Mouse (Mus musculus) small intestine, adult 2 months (tissue): ENCODE data around the gene Creg1. TPM values are rescaled to one million over a fixed set of nuclear protein-coding genes. Genes with fewer than 3 reads are reported as not detected.

Experiments used
- H3K27ac ChIP-seq: fragments of 200-500 bp; 2 replicates; pipeline ENCODE4 v1.5.1; 2012; ENCODE audit warnings: low read depth, low read length, control low read depth, inconsistent platforms; ENCODE audit not compliant: insufficient read depth
- H3K27me3 ChIP-seq: fragments of 200-500 bp; 2 replicates; pipeline ENCODE4 v1.6.1; 2012; ENCODE audit warnings: mild to moderate bottlenecking, moderate library complexity, low read length, inconsistent platforms; ENCODE audit not compliant: control insufficient read depth, insufficient read depth
- H3K36me3 ChIP-seq: fragments of 200-500 bp; 2 replicates; pipeline ENCODE4 v1.6.1; 2012; ENCODE audit warnings: mild to moderate bottlenecking, low read length, control low read depth, inconsistent platforms; ENCODE audit not compliant: control insufficient read depth, insufficient read depth
- H3K4me1 ChIP-seq: fragments of 200-500 bp; 2 replicates; pipeline ENCODE4 v1.6.1; 2012; ENCODE audit warnings: low read length, inconsistent platforms, mixed read lengths; ENCODE audit not compliant: control insufficient read depth, insufficient read depth, insufficient read length
- H3K4me3 ChIP-seq: fragments of 200-500 bp; 2 replicates; pipeline ENCODE4 v1.5.1; 2012; ENCODE audit warnings: low read depth, mild to moderate bottlenecking, control low read depth, inconsistent platforms, low read length, moderate library complexity
- CTCF ChIP-seq: fragments of 200-500 bp; IDR thresholded peaks from 2 replicates; pipeline ENCODE4 v1.5.1; 2012; ENCODE audit warnings: low read depth, mild to moderate bottlenecking, control low read depth, inconsistent platforms, low read length, moderate library complexity, mixed read lengths; ENCODE audit not compliant: insufficient replicate concordance, insufficient read length; ENCODE audit errors: extremely low read depth
- POLR2A ChIP-seq: fragments of 200-500 bp; IDR thresholded peaks from 2 replicates; pipeline ENCODE4 v1.6.1; 2012; ENCODE audit warnings: low read depth, mild to moderate bottlenecking, control low read depth, inconsistent platforms, low read length, moderate library complexity
- WGBS: fragments of 180-500 bp; shearing (Covaris S2); methylation state at CpG from one replicate; pipeline ENCODE4 v1.1.7; 2018; 5-methylcytosine and 5-hydroxymethylcytosine counted together
- polyA plus RNA-seq: library from polyadenylated mRNA; depleted of rRNA; stranded (reverse); fragments of >200 nt; gene quantifications from 2 replicates; pipeline ENCODE4 v1.2.3, GENCODE M21; 2012; rRNA removed

Gene Creg1
- 29.4 and 48.2 TPM in 2 replicates for polyA plus RNA-seq

DNA sequence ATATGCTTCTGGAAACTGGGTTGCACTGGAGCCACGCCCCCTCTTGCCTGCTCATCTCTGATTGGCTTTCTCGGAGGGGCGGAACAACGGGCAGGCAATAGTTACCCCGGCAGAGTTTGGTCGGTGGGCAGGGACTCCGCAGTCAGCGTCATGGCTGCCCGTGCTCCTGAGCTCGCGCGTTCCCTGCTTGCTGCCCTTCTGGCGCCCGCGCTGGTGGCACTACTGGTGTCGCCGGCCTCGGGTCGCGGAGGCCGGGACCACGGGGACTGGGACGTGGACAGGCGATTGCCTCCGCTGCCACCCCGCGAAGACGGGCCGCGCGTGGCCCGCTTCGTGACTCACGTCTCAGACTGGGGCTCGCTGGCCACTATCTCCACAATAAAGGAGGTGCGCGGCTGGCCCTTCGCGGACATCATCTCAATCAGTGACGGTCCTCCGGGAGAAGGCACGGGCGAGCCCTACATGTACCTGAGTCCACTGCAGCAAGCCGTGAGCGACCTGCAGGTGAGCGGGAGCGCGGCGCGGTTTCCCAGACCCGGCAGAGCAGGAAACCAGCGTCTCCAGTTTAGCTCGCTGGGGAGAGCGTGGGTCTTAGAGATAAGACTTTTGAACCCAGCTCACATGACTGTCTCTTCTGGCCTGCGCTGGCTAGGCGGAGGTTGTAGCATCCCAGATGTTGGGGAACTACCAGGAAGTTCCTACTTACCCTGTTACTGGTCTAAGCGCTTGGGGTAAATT, at the start of gene Creg1:
Gene Creg1, plus strand, starts transcription at position 112 of the 738 bp plus-strand sequence.
- Histone ChIP-seq H3K4me3 (peak within 1 kb of the TSS; percentile 93), H3K36me3 (no peaks in the 10 kb centered on the region), H3K4me1 (peaks cover 7% of the 10 kb centered on the region), H3K27ac (peak within 1 kb of the TSS; percentile 63), H3K27me3 (no peaks in the 10 kb centered on the region)
- no peak for TF ChIP-seq CTCF
- peak; percentile 93 for TF ChIP-seq POLR2A
- under 1% methylated on average over 57 of the region's 57 CpGs for WGBS

DNA sequence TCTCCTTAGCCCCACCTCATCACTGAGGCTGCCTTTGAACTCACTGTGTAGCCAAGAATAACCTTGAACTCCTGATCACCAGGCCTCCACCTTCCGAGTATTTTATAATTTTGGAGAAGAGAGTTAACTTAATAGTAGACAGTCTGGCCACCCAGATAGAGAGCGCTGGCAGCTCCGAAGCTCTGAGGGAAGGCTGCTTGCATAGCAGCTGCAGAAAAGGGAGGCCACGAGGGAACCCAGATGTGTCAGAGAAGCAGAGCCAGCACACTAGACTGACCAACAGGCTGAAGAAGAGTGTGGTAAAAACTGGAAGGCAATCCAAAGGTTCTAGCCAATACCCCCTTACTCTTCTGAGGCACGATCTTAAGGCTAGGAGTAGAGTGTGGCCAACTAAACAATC, 49.7 kb upstream of the Creg1 start:
- WGBS, result 68% methylated on average over 5 of the region's 5 CpGs
- Histone ChIP-seq H3K27me3 (no peaks in the 10 kb centered on the region), H3K4me1 (peaks cover 2% of the 10 kb centered on the region; the same call in 1 of the 2 replicates), H3K4me3 (no peak overlapping the region), H3K36me3 (no peaks in the 10 kb centered on the region), H3K27ac (no peak overlapping the region)
- TF ChIP-seq POLR2A (no peak), CTCF (no peak)

DNA sequence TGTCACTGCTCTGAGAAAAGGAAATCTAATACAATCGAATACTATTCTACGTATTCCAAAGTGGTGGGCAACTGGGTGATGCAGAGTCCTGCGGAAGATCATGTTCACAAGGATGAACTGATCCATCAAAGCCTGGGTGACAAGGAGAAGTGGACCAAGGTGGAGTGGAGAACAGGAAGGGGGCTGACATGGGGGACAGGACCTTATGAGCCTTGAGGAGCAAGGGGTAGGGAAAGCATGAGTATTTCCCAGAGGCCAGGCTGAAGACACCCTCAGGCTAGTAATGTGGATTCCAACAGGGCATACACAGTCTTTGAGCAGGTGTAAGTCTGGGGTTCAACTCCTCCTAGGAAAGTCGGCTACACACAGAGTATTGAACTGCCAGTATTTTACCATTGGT, 47.1 kb upstream of the Creg1 start:
- no peak overlapping the region for H3K27ac ChIP-seq
- 85% methylated on average over 4 of the region's 4 CpGs for WGBS

DNA sequence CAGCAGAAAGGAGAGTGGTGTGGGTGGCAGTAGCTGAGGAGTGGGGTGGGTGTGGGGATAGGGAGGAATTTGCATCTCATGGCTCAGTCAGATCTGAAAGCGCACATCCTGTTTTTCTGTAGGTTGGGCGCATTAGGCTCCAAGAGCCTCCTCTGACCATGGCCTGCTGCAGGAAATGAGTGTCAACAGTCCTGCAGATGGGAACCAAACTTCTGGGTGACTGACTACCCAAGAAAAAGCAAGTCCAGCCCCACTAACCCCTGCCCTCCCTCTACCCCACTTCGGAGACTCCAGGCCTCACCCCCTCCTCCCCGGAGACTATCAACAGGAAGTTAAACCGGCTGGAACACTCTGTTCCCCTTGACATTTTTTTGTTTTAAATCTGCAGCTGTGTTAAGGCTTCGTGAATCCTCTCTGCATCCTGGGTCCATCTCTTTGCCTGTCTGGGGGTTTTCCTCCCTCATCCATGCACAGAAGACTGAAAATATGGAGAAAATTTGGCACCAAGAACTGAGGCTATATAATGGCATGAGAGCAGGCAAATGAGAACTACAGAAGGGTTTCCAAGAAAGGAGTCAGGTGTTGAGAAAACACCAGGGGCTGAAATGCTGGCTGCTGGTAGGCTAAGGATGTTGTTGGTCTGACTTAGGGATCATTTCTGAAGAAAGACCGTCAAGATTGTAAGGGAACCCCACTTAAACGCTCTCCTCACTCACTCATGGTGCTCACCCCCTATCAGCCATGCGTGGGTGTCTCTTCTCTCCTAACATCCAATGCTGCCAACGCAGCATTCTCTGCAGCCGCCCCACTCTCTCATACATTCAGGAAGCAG, 45.6 kb upstream of the Creg1 start:
- no peaks in the 10 kb centered on the region for H3K27me3 ChIP-seq
- no peaks in the 10 kb centered on the region for H3K36me3 ChIP-seq
- WGBS, result 47% methylated on average over 11 of the region's 11 CpGs
- TF ChIP-seq CTCF (no peak), POLR2A (no peak)
- peaks cover 2% of the 10 kb centered on the region; the same call in 1 of the 2 replicates for H3K4me1 ChIP-seq
- peak overlapping the region; percentile 91 for H3K27ac ChIP-seq
- peak overlapping the region; percentile 20; the same call in 1 of the 2 replicates for H3K4me3 ChIP-seq

More for the DNA sequence above, 47.1 kb upstream of the Creg1 start:
- no peak for TF ChIP-seq CTCF
- TF ChIP-seq POLR2A, result no peak
- H3K4me3 ChIP-seq, result no peak overlapping the region
- H3K4me1 ChIP-seq, result peaks cover 2% of the 10 kb centered on the region; the same call in 1 of the 2 replicates
- no peaks in the 10 kb centered on the region for H3K36me3 ChIP-seq
- no peaks in the 10 kb centered on the region for H3K27me3 ChIP-seq

DNA sequence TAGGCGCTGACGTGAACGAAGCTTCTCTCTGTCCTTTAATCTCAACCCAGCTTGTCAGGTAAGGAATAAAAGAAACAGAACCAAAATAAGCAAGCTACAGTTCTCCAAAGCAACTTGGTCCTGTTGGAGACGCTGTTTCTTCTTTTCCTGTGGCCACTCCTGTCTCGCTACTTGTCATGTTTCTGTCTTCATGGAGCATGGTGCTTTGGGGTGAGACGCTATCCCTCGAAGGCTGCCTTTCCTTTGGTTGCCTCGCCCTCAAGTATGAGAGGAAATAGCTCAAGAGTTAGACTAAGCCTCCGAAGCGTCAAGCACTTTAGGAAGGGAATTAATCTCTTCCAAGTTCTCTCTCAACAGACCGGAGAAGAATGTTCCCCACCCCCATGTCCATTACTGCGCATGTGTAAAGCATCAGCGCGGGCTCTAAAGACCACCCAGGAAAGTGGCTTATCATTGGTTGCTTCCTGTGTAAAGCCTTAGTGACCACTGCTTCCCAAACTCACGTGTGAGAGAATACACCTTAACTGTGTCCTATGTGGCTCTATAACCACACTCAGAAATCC, 44.9 kb upstream of the Creg1 start:
- H3K4me3 ChIP-seq, result peak overlapping the region; percentile 20; the same call in 1 of the 2 replicates
- no peaks in the 10 kb centered on the region for H3K36me3 ChIP-seq
- no peaks in the 10 kb centered on the region for H3K27me3 ChIP-seq
- peak overlapping the region; percentile 91 for H3K27ac ChIP-seq
- WGBS, result 53% methylated on average over 15 of the region's 15 CpGs
- no peak for TF ChIP-seq CTCF
- H3K4me1 ChIP-seq, result peaks cover 2% of the 10 kb centered on the region; the same call in 1 of the 2 replicates

DNA sequence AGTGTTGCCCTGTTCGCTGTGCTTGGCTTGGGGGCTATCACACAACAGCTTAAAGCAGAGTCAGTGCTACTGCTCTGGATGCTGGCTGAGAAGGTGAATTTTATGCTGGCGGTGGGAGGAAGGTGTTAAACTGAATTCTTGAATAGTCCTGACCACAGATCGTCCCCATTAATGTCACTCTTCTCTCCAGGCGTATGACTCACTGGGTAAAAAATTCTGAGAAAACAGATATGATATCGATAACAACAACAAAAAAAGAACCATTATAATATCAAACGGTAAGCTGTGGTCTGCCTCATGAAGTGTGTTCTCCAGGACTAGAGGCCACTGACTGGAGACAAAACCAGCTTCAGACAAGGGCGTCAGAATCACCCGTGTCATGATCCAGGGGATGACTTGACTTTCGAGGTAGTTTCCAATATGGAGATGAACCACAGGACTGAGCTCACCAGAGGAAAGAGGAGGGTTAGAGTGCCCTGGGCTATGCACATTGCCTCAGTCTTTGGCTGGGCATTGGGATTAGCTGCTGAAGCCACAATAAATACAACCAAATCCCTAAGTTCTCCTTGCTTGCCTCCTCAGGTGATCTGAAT, 40.9 kb upstream of the Creg1 start:
- no peaks in the 10 kb centered on the region for H3K27me3 ChIP-seq
- no peaks in the 10 kb centered on the region; the same call in 1 of the 2 replicates for H3K4me1 ChIP-seq
- no peak overlapping the region for H3K4me3 ChIP-seq
- no peak overlapping the region for H3K27ac ChIP-seq
- H3K36me3 ChIP-seq, result no peaks in the 10 kb centered on the region
- TF ChIP-seq POLR2A (no peak), CTCF (no peak)
- WGBS, result 84% methylated on average over 9 of the region's 9 CpGs
